Mouse (Mus musculus): ENCODE measurements at regions not wholly inside any gene's neighbourhood (a gene's known extent, or its start where the extent isn't known, plus 50 kb on each side); places are given as distances from the start of the nearest gene placed in this dataset.

DNA sequence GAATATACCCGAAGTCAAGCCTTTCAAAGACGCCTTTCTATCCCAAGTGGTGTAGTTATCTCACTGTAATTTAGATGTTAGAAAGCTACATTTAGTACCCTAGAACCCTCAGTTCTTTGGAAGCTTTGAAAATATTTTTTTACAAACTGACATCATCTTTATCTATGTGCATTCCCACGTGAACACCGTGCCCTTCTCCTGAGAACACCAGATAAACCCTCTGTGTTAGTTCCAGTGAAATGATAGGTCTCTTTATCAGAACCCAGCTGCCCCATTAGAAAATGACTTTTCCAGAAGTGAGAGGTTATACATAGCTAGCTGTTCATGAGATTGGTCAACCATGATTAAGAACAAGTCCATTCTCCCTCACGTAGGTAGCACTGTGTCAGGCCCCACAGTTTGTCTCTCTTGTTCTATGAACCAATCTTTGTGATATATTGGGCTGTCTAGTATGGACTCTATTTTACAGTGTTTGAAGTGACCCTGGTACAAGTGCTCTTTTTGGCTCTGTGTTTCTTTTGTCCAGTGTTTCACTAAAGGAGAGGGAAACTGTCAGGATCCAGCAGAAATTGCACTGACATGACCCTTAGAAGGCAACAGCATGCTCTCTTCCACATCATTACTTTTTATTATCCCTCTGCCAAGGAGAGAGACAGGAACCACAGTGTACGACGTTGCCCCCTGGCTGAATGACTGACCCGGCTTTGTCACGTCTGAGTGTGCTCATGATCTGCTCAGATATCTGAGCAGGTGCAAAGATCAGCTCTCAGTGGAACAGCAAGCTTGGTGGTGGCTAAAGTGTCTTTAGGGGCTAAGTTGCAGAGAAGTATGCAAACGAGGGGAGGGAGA lies 1717.9 kb upstream of the Gm7489 start:
- Histone ChIP-seq H3ac (ENCODE audit: control insufficient read depth, insufficient read length, low read depth) (no peak overlapping the region), H3K79me3 (ENCODE audit: low read depth) (no peaks in the 10 kb centered on the region), H3K27me3 (ENCODE audit: control insufficient read depth, insufficient read depth, insufficient read length) (peaks cover 3% of the 10 kb centered on the region), H3K79me2 (ENCODE audit: control insufficient read depth, insufficient read depth) (no peaks in the 10 kb centered on the region), H3K4me3 (ENCODE audit: insufficient read depth, poor library complexity, severe bottlenecking) (no peak overlapping the region), H3K36me3 (ENCODE audit: control insufficient read depth, insufficient read depth) (no peaks in the 10 kb centered on the region)
- TF ChIP-seq USF1 (IDR thresholded peaks at IDR 0.05; ENCODE audit: low read depth) (no peak), CTCF (IDR thresholded peaks at IDR 0.05; ENCODE audit: control insufficient read depth, insufficient read depth, insufficient read length) (no peak), CEBPB (IDR thresholded peaks at IDR 0.05; ENCODE audit: low read depth) (no peak), FOSL1 (IDR thresholded peaks at IDR 0.05; ENCODE audit: insufficient read depth, low read length, poor library complexity, severe bottlenecking) (no peak), MAX (IDR thresholded peaks at IDR 0.05) (no peak), MYOG (IDR thresholded peaks at IDR 0.05; ENCODE audit: control insufficient read depth, extremely low read depth, insufficient read length) (no peak), MYOD1 (IDR thresholded peaks at IDR 0.05; ENCODE audit: control insufficient read depth, insufficient read length, low read depth) (no peak)

DNA sequence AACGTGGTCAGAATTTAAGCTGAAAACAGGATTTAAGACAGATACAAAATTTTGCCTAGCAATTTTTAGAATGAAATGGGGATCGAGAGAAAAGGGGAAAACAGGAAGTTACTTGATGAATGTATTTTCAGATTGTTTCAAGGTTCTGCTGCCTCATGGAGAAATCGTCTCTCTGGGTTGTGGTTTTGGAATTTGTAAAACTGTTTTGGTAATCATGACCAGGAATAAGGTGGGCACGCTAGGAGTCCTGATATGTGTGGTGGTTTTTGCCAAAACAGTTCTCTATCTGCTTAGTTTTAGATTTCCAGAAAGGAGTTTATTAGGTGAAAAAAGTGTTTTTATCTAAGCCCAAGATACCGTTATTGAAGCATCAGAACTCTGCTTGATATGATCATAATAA lies 1716.9 kb upstream of the Gm7489 start:
- Histone ChIP-seq H3K79me2 (ENCODE audit: control insufficient read depth, insufficient read depth) (no peaks in the 10 kb centered on the region), H3K27me3 (ENCODE audit: control insufficient read depth, insufficient read depth, insufficient read length) (peaks cover 3% of the 10 kb centered on the region), H3K79me3 (ENCODE audit: low read depth) (no peaks in the 10 kb centered on the region), H3ac (ENCODE audit: control insufficient read depth, insufficient read length, low read depth) (no peak overlapping the region), H3K4me3 (ENCODE audit: insufficient read depth, poor library complexity, severe bottlenecking) (no peak overlapping the region), H3K36me3 (ENCODE audit: control insufficient read depth, insufficient read depth) (no peaks in the 10 kb centered on the region)
- no peak for TF ChIP-seq MYOG (IDR thresholded peaks at IDR 0.05; ENCODE audit: control insufficient read depth, extremely low read depth, insufficient read length)
- TF ChIP-seq MYOD1 (IDR thresholded peaks at IDR 0.05; ENCODE audit: control insufficient read depth, insufficient read length, low read depth): no peak
- TF ChIP-seq USF1 (IDR thresholded peaks at IDR 0.05; ENCODE audit: low read depth): no peak
- no peak for TF ChIP-seq CTCF (IDR thresholded peaks at IDR 0.05; ENCODE audit: control insufficient read depth, insufficient read depth, insufficient read length)
- TF ChIP-seq FOSL1 (IDR thresholded peaks at IDR 0.05; ENCODE audit: insufficient read depth, low read length, poor library complexity, severe bottlenecking): no peak
- no peak for TF ChIP-seq MAX (IDR thresholded peaks at IDR 0.05)
- no peak for TF ChIP-seq CEBPB (IDR thresholded peaks at IDR 0.05; ENCODE audit: low read depth)

DNA sequence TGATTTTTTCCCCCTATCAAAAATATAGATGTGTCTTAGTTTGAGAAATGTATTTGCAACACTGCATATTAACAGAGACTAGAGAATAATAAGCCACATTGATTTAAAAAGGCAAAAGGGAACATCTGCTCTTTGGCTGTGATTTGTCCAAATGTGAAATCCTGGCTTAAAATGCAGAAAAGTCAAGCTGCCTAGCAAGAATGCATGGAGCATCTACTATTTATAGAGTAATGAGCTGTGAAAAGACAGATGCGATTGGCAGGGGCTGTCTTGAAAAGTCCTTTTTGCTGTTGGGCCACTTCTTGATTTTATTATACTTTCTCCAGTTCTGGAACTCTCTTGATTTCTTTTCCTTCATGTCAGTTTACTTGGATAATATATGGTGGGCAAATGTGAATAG lies 1707.8 kb upstream of the Gm7489 start:
- no peak overlapping the region for H3ac ChIP-seq (ENCODE audit: control insufficient read depth, insufficient read length, low read depth)
- H3K4me3 ChIP-seq (ENCODE audit: insufficient read depth, poor library complexity, severe bottlenecking): no peak overlapping the region
- no peaks in the 10 kb centered on the region for H3K79me3 ChIP-seq (ENCODE audit: low read depth)
- H3K27me3 ChIP-seq (ENCODE audit: control insufficient read depth, insufficient read depth, insufficient read length): no peaks in the 10 kb centered on the region
- no peaks in the 10 kb centered on the region for H3K36me3 ChIP-seq (ENCODE audit: control insufficient read depth, insufficient read depth)
- TF ChIP-seq FOSL1 (IDR thresholded peaks at IDR 0.05; ENCODE audit: insufficient read depth, low read length, poor library complexity, severe bottlenecking): no peak
- no peak for TF ChIP-seq MYOG (IDR thresholded peaks at IDR 0.05; ENCODE audit: control insufficient read depth, extremely low read depth, insufficient read length)
- no peak for TF ChIP-seq MAX (IDR thresholded peaks at IDR 0.05)
- TF ChIP-seq CTCF (IDR thresholded peaks at IDR 0.05; ENCODE audit: control insufficient read depth, insufficient read depth, insufficient read length): no peak
- TF ChIP-seq USF1 (IDR thresholded peaks at IDR 0.05; ENCODE audit: low read depth): no peak
- no peaks in the 10 kb centered on the region for H3K79me2 ChIP-seq (ENCODE audit: control insufficient read depth, insufficient read depth)

DNA sequence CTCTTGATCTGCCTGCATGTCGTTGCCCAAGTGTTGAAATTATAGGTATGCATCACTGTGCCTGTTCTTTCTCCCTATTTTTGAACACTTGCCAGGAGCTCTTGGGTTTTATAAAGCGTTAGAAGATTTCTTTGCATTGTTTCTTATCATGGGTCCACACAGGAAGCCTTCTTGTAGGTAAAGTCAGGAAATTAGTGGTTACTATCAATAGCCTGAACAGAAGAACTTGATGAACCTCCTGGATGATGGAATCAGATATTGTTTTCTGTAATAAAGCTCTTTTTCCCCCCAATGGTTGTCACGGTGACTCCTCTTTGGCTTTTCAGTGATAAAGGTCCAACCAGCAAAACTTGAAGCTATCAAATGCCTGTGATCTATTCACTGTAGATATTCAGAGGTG lies 1706.0 kb upstream of the Gm7489 start:
- no peaks in the 10 kb centered on the region for H3K79me3 ChIP-seq (ENCODE audit: low read depth)
- no peak for TF ChIP-seq MYOD1 (IDR thresholded peaks at IDR 0.05; ENCODE audit: control insufficient read depth, insufficient read length, low read depth)
- TF ChIP-seq CEBPB (IDR thresholded peaks at IDR 0.05; ENCODE audit: low read depth): no peak
- TF ChIP-seq USF1 (IDR thresholded peaks at IDR 0.05; ENCODE audit: low read depth): no peak
- no peak for TF ChIP-seq MAX (IDR thresholded peaks at IDR 0.05)
- no peaks in the 10 kb centered on the region for H3K36me3 ChIP-seq (ENCODE audit: control insufficient read depth, insufficient read depth)
- H3ac ChIP-seq (ENCODE audit: control insufficient read depth, insufficient read length, low read depth): no peak overlapping the region
- no peaks in the 10 kb centered on the region for H3K27me3 ChIP-seq (ENCODE audit: control insufficient read depth, insufficient read depth, insufficient read length)
- no peaks in the 10 kb centered on the region for H3K79me2 ChIP-seq (ENCODE audit: control insufficient read depth, insufficient read depth)
- H3K4me3 ChIP-seq (ENCODE audit: insufficient read depth, poor library complexity, severe bottlenecking): no peak overlapping the region

DNA sequence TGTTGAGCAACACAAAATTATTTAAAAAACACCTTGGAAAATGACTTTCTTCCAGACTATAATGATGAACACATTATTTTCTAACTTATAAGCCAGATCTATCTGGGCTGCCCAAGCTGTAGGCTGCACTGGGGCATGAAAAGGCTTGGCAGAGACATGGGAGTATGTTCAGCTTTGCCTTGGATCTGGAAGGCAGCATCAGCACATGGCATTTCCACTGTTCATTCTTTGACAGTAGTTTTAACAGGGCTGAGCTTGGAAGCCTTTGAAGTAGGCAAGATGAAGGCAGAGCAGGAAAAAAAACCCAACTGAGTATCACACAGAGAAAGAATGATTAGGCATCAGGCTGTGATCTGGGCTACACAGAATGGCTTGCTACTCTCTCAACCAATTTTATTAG lies 1705.3 kb upstream of the Gm7489 start:
- Histone ChIP-seq H3K36me3 (ENCODE audit: control insufficient read depth, insufficient read depth) (no peaks in the 10 kb centered on the region), H3K4me3 (ENCODE audit: insufficient read depth, poor library complexity, severe bottlenecking) (no peak overlapping the region), H3K79me3 (ENCODE audit: low read depth) (no peaks in the 10 kb centered on the region)

DNA sequence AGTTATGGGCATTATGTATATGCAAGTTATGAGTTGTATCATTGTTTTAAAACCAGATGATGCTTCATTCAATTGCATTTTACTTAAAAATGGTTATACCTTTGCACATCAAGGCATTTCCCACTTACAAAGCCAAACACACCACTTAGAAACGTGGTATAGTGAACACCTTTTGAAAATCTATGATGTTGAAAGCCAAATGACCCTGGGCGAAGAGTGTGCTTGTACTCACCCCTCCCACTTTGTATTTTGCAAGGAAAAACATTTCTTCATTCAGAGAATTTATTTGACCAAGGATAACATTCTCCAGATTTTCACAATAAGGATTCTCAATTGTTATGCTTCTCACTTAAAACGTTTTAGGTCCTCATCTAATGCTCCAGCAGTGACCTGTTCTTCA lies 1693.5 kb upstream of the Gm7489 start:
- Histone ChIP-seq H3K36me3 (ENCODE audit: control insufficient read depth, insufficient read depth) (no peaks in the 10 kb centered on the region), H3K79me2 (ENCODE audit: control insufficient read depth, insufficient read depth) (no peaks in the 10 kb centered on the region), H3K4me3 (ENCODE audit: insufficient read depth, poor library complexity, severe bottlenecking) (no peak overlapping the region), H3K79me3 (ENCODE audit: low read depth) (no peaks in the 10 kb centered on the region), H3ac (ENCODE audit: control insufficient read depth, insufficient read length, low read depth) (no peak overlapping the region), H3K27me3 (ENCODE audit: control insufficient read depth, insufficient read depth, insufficient read length) (no peaks in the 10 kb centered on the region)
- TF ChIP-seq MAX (IDR thresholded peaks at IDR 0.05) (no peak), FOSL1 (IDR thresholded peaks at IDR 0.05; ENCODE audit: insufficient read depth, low read length, poor library complexity, severe bottlenecking) (no peak)

More for the DNA sequence above, 1705.3 kb upstream of the Gm7489 start:
- Histone ChIP-seq H3ac (ENCODE audit: control insufficient read depth, insufficient read length, low read depth) (no peak overlapping the region), H3K27me3 (ENCODE audit: control insufficient read depth, insufficient read depth, insufficient read length) (no peaks in the 10 kb centered on the region), H3K79me2 (ENCODE audit: control insufficient read depth, insufficient read depth) (no peaks in the 10 kb centered on the region)
- TF ChIP-seq MYOD1 (IDR thresholded peaks at IDR 0.05; ENCODE audit: control insufficient read depth, insufficient read length, low read depth): no peak
- no peak for TF ChIP-seq FOSL1 (IDR thresholded peaks at IDR 0.05; ENCODE audit: insufficient read depth, low read length, poor library complexity, severe bottlenecking)
- no peak for TF ChIP-seq CTCF (IDR thresholded peaks at IDR 0.05; ENCODE audit: control insufficient read depth, insufficient read depth, insufficient read length)
- TF ChIP-seq MYOG (IDR thresholded peaks at IDR 0.05; ENCODE audit: control insufficient read depth, extremely low read depth, insufficient read length): no peak
- TF ChIP-seq CEBPB (IDR thresholded peaks at IDR 0.05; ENCODE audit: low read depth): no peak
- no peak for TF ChIP-seq MAX (IDR thresholded peaks at IDR 0.05)
- no peak for TF ChIP-seq USF1 (IDR thresholded peaks at IDR 0.05; ENCODE audit: low read depth)

Data from C2C12 (cell line).